In the genomic region with DNA sequence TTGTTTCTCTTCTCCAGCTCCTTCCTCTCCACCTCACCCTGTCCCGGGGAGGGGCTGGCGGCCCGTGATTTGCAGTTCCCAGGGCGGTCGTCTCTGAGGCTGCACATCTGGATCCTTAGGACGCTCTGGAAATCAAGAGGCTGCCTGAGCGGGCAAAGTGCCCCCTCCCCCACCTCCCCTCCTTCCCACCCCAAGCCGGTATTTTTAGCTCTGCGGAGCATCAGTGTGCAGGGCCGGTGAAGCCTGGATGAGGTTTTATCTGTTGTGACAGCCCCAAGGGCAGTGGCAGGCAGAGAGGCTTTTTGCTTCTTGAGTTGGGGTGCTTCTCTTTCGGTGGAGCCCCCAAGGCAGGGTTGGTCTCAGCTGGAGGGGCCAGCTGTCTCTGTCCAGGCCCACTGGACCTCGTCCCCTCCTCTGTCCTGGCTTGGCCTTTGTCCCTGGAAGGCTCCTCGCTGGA, we compare ENCODE assay signal across 9 mouse cellular contexts. TPM values are rescaled to one million over a fixed set of nuclear protein-coding genes. Genes with fewer than 3 reads are reported as not detected.
DNase-seq lines count a peak whose midpoint lies in the region; ATAC-seq and TF ChIP-seq lines count a peak whose summit lies in the region.
"Had no signal": no experiment of that assay in that cellular context is flagged by ENCODE, and none has a peak within 500 bp of the region (broad histone marks: within the 10 kb centered on the region; RNA-seq: fewer than 3 reads in every experiment).

No protein-coding gene starts in this region.

- peak overlapping the region; percentile 3; the same call in 1 of the 2 replicates for H3K4me2 ChIP-seq in forebrain, postnatal 0 days (ENCODE audit: low read depth)
- H3K4me2 ChIP-seq in hindbrain, embryonic 13.5 days, result peak overlapping the region; percentile 29; the same call in 1 of the 2 replicates

- peaks cover 42% of the 10 kb centered on the region for H3K4me1 ChIP-seq in forebrain, postnatal 0 days (ENCODE audit: insufficient read depth)
- peaks cover 87% of the 10 kb centered on the region for H3K4me1 ChIP-seq in hindbrain, embryonic 13.5 days (replicated peaks)

- no peaks in the 10 kb centered on the region for H3K36me3 ChIP-seq in forebrain, postnatal 0 days (ENCODE audit: insufficient read depth)
- no peaks in the 10 kb centered on the region for H3K36me3 ChIP-seq in hindbrain, embryonic 13.5 days
- H3K36me3 ChIP-seq: G1E had no signal

- no peak overlapping the region for H3K4me3 ChIP-seq in forebrain, postnatal 0 days (ENCODE audit: low read depth, low read length)
- no peak overlapping the region for H3K4me3 ChIP-seq in hindbrain, embryonic 13.5 days

- peak; percentile 40 for DNase-seq in left cerebral cortex, postnatal 4 days
- DNase-seq in left cerebral cortex, adult 9 months (ENCODE audit: low spot score in 2 of 2), result no peak
- DNase-seq in forebrain, postnatal 0 days, result peak; percentile 58
- DNase-seq in lung, postnatal 25 days (ENCODE audit: low spot score), result peak; percentile 30
- DNase-seq in yolk sac, embryonic 10.5 days (ENCODE audit: low spot score), result peak; percentile 82
- DNase-seq in cerebellum, adult 11 months, result no peak
- no peak for DNase-seq in frontal cortex, postnatal 14 days (ENCODE audit: low spot score in 2 of 2)

- H3K27ac ChIP-seq in forebrain, postnatal 0 days (ENCODE audit: low read depth, low read length), result peak overlapping the region; percentile 91
- peak overlapping the region; percentile 96 for H3K27ac ChIP-seq in hindbrain, embryonic 13.5 days

- TF ChIP-seq CTCF in forebrain, postnatal 0 days (IDR thresholded peaks at IDR 0.05; ENCODE audit: low read depth), result no peak

- no peaks in the 10 kb centered on the region for H3K9me3 ChIP-seq in forebrain, postnatal 0 days (ENCODE audit: low read length)
- no peaks in the 10 kb centered on the region for H3K9me3 ChIP-seq in hindbrain, embryonic 13.5 days
- H3K9me3 ChIP-seq: G1E had no signal

- no peaks in the 10 kb centered on the region for H3K27me3 ChIP-seq in forebrain, postnatal 0 days (ENCODE audit: insufficient read depth, low read length)
- H3K27me3 ChIP-seq in hindbrain, embryonic 13.5 days, result no peaks in the 10 kb centered on the region

- intact Hi-C loops in left cerebral cortex, postnatal 4 days (cut with DNase I), result no loop called here

- H3K9ac ChIP-seq in forebrain, postnatal 0 days, result peak overlapping the region; percentile 41
- peak overlapping the region; percentile 64 for H3K9ac ChIP-seq in hindbrain, embryonic 13.5 days

- peak; percentile 44 for ATAC-seq in forebrain, postnatal 0 days
- peak; percentile 9; the same call in 1 of the 2 replicates for ATAC-seq in hindbrain, embryonic 13.5 days (ENCODE audit: low FRiP score)

- 15% methylated on average over 13 of the region's 13 CpGs for WGBS in forebrain, postnatal 0 days
- 4% methylated on average over 13 of the region's 13 CpGs for WGBS in hindbrain, embryonic 13.5 days

RNA-seq across cellular contexts. Expression of a gene that starts 57.8 kb away (rescaled TPM):
- total RNA-seq in left cerebral cortex, postnatal 4 days (2021), result 1 to 10 TPM; 3.0 to 3.7 TPM
- total RNA-seq in forebrain, postnatal 0 days (2014; rRNA removed), result 3.8 and 4.1 TPM in 2 replicates
- polyA plus RNA-seq in forebrain, postnatal 0 days (2015; fragmentation: Nextera tagmentation; extraction: Ambion mirVana), result 0.65 and 1.2 TPM in 2 replicates
- 0.77 and 0.83 TPM in 2 replicates for polyA plus RNA-seq in hindbrain, embryonic 13.5 days (2015; fragmentation: Nextera tagmentation; extraction: Ambion mirVana)
- polyA plus RNA-seq: G1E had no signal

Comparison
In these comparisons a context has a peak if more than half of its experiments do, and no peak if none do; other contexts are left out.
1. DNase-seq: peak in left cerebral cortex, postnatal 4 days (single experiment), forebrain, postnatal 0 days (single experiment), lung, postnatal 25 days (single experiment) and yolk sac, embryonic 10.5 days (single experiment); none in left cerebral cortex, adult 9 months (0 of 2), cerebellum, adult 11 months (single experiment) and frontal cortex, postnatal 14 days (0 of 2).